Mouse (Mus musculus): ENCODE results near the gene Cacna1i. TPM values are rescaled to one million over a fixed set of nuclear protein-coding genes. Genes with fewer than 3 reads are reported as not detected.

The Cacna1i gene
- polyA plus RNA-seq, 1 experiment, result not detected

- H3K4me1 ChIP-seq (ENCODE audit: control insufficient read depth, insufficient read depth, insufficient read length, low read length), result no peaks in the 10 kb centered on the region
- no peak overlapping the region for H3K27ac ChIP-seq (replicated peaks; ENCODE audit: low read depth, low read length)
- H3K4me3 ChIP-seq (ENCODE audit: insufficient read depth, low read depth, low read length), result no peak overlapping the region
Observed at GRCm38 (mm10) chr15:80395035-80395434, 108.0 kb downstream of the Cacna1i start.

GRCm38 (mm10) chr15:80399451-80399850, 112.4 kb downstream of the Cacna1i start:
- H3K27ac ChIP-seq (replicated peaks; ENCODE audit: low read depth, low read length), result no peak overlapping the region
- no peaks in the 10 kb centered on the region for H3K4me1 ChIP-seq (ENCODE audit: control insufficient read depth, insufficient read depth, insufficient read length, low read length)
- H3K4me3 ChIP-seq (ENCODE audit: insufficient read depth, low read depth, low read length), result no peak overlapping the region

- H3K27ac ChIP-seq (replicated peaks; ENCODE audit: low read depth, low read length), result no peak overlapping the region
- no peak overlapping the region for H3K4me3 ChIP-seq (ENCODE audit: insufficient read depth, low read depth, low read length)
Observed at GRCm38 (mm10) chr15:80401387-80401898, 114.4 kb downstream of the Cacna1i start.

GRCm38 (mm10) chr15:80401980-80402379, 114.9 kb downstream of the Cacna1i start:
- Histone ChIP-seq H3K4me3 (ENCODE audit: insufficient read depth, low read depth, low read length) (no peak overlapping the region), H3K27ac (replicated peaks; ENCODE audit: low read depth, low read length) (no peak overlapping the region), H3K4me1 (ENCODE audit: control insufficient read depth, insufficient read depth, insufficient read length, low read length) (no peaks in the 10 kb centered on the region)

More at GRCm38 (mm10) chr15:80401387-80401898, 114.4 kb downstream of the Cacna1i start:
- no peaks in the 10 kb centered on the region for H3K4me1 ChIP-seq (ENCODE audit: control insufficient read depth, insufficient read depth, insufficient read length, low read length)

GRCm38 (mm10) chr15:80407873-80408272, 120.8 kb downstream of the Cacna1i start:
- Histone ChIP-seq H3K27ac (replicated peaks; ENCODE audit: low read depth, low read length) (0 out of 2 replicates have a peak overlapping the region, but pooled peaks have one; percentile 10), H3K4me1 (ENCODE audit: control insufficient read depth, insufficient read depth, insufficient read length, low read length) (peaks cover 11% of the 10 kb centered on the region; the same call in 1 of the 2 replicates), H3K4me3 (ENCODE audit: insufficient read depth, low read depth, low read length) (no peak overlapping the region)

DNA sequence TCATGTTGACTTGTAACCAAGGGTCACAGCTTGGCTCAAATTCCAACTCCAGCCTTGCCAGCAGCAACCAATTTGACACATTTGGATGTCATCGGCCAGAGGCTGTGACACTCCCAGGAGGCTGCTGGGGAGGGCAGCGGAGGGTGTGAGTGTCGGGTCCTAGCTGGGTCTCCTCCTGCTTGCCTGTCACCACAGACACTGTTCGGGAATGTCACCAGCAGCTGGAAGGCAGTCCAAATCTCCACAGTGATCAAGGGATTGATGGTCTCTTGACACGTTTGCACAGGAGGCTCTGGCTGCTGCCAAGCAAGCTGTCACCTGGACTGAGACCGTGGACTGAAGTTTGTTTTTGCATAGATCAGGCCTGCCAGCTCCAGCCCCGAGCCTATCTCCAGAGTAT, 123.6 kb downstream of the Cacna1i start:
- Histone ChIP-seq H3K4me1 (ENCODE audit: control insufficient read depth, insufficient read depth, insufficient read length, low read length) (peaks cover 25% of the 10 kb centered on the region), H3K4me3 (ENCODE audit: insufficient read depth, low read depth, low read length) (no peak overlapping the region), H3K27ac (replicated peaks; ENCODE audit: low read depth, low read length) (no peak overlapping the region)

DNA sequence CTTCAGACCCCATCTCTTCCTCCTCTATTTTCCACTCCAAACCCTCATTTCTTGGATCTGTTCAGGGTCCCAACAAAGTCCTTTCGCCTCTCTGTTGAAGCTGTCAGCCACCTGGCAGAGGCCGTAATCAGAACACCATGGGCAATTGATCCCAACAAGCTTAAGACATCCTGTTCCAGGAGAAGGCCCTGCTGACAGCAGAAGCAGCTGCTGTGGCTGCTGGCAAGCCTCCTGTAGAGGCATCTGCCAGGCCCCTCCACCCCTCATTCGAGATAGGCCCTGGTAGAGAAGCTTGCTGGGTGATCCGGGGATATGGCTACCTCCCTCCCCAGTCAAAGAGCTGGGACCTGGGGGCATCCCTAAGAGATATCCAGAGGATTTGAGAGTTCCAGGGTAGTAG, 126.0 kb downstream of the Cacna1i start:
- H3K4me1 ChIP-seq (ENCODE audit: control insufficient read depth, insufficient read depth, insufficient read length, low read length), result peaks cover 19% of the 10 kb centered on the region; the same call in 1 of the 2 replicates
- H3K27ac ChIP-seq (replicated peaks; ENCODE audit: low read depth, low read length), result no peak overlapping the region
- no peak overlapping the region for H3K4me3 ChIP-seq (ENCODE audit: insufficient read depth, low read depth, low read length)

DNA sequence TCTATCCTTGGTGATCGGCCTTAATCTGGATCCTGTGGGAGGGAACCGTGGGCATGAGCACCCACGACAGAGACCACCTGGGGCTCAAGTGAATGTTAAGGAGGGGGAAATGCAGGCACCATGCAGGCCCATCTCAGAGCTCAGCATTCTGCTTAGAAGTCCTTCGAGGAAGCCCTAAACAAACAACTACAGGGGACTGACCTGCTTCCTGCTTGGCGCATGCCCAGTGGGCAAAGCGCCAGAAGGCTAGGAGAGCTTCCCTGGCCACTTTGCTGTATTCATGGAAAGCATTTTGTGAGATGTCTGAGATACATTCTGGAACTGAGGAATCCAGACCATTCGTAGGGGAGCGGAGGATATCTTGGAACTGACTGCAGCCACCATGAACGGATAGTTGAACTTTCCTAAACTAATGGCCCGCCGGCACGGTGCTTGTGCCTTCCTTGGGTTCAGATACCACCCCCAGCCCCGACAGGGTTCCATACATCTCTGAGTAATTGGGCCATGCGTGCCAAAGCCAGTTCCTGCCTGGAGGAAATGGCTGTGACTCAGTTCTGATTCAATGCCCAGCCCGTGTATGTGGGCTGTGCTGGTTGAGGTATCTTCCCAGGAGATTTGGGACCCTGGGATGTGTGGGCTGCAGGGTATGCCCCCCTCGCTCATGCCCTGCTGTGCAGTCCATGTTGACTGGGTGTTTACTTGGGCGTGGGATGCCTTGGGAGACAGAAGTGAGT, 127.1 kb downstream of the Cacna1i start:
- Histone ChIP-seq H3K27ac (replicated peaks; ENCODE audit: low read depth, low read length) (no peak overlapping the region), H3K4me1 (ENCODE audit: control insufficient read depth, insufficient read depth, insufficient read length, low read length) (peaks cover 14% of the 10 kb centered on the region; the same call in 1 of the 2 replicates), H3K4me3 (ENCODE audit: insufficient read depth, low read depth, low read length) (no peak overlapping the region)

DNA sequence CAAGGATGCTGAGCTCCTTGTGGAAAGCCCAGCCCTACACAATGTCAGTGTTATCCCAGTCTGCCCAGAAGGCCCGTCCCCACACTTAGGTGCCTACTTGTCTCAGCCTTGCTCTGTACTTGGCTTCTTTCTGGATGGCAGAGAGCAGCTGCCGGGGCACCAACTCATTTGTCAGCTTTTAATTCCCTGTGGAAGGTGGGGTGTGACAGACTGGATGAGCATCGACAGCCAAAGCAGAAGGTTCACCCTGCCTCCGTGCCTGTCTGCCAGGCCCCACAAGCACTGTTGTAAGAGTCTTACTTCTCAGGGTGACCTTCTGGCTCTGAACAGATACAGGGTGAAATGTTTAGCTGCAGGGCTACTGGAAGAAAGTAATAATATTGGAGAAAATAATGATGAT, 128.1 kb downstream of the Cacna1i start:
- H3K4me3 ChIP-seq (ENCODE audit: insufficient read depth, low read depth, low read length), result no peak overlapping the region
- no peak overlapping the region for H3K27ac ChIP-seq (replicated peaks; ENCODE audit: low read depth, low read length)
- H3K4me1 ChIP-seq (ENCODE audit: control insufficient read depth, insufficient read depth, insufficient read length, low read length), result peaks cover 14% of the 10 kb centered on the region; the same call in 1 of the 2 replicates

DNA sequence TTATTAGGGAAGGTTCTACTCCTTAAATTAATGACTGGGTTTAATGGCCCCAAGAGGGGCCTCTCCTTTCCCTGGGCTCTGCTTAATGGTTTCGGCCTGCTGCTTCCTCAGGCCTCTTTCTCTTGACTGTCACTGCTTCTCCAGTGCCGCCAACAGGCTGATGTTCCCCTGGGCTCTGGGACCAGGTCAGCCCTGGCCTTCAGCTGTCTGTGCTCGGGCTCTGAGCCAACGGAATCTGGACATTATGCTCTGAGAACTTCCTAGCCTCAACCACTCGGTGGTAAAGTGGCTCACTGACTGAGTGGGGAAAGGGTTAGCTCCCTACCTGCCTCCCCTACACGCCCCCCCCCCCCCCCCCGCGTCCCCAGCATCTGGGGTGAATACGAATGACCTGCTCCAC, 130.0 kb downstream of the Cacna1i start:
- Histone ChIP-seq H3K4me3 (ENCODE audit: insufficient read depth, low read depth, low read length) (no peak overlapping the region), H3K27ac (replicated peaks; ENCODE audit: low read depth, low read length) (no peak overlapping the region), H3K4me1 (ENCODE audit: control insufficient read depth, insufficient read depth, insufficient read length, low read length) (peaks cover 14% of the 10 kb centered on the region; the same call in 1 of the 2 replicates)

DNA sequence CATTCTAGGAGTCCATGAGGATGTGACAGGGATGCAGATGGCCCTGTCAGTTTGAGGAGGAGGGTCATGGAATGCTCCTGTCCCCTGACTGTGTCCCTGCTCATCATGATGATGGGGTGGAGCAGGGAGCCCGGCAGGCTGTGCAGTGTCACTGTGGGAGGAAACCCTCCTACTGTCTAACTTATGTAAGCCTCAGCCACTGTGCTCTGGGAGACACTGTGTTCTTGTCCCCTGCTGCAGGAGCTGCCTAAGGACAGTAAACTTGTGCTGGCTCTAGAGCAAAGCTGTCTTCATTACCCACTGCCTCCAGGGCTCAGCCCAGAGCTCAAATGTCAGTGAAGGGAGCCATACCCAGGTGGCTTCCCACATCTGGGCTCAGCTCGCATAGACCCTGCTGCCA, 131.1 kb downstream of the Cacna1i start:
- H3K27ac ChIP-seq (replicated peaks; ENCODE audit: low read depth, low read length), result no peak overlapping the region
- H3K4me1 ChIP-seq (ENCODE audit: control insufficient read depth, insufficient read depth, insufficient read length, low read length), result peaks cover 14% of the 10 kb centered on the region; the same call in 1 of the 2 replicates
- H3K4me3 ChIP-seq (ENCODE audit: insufficient read depth, low read depth, low read length), result no peak overlapping the region

DNA sequence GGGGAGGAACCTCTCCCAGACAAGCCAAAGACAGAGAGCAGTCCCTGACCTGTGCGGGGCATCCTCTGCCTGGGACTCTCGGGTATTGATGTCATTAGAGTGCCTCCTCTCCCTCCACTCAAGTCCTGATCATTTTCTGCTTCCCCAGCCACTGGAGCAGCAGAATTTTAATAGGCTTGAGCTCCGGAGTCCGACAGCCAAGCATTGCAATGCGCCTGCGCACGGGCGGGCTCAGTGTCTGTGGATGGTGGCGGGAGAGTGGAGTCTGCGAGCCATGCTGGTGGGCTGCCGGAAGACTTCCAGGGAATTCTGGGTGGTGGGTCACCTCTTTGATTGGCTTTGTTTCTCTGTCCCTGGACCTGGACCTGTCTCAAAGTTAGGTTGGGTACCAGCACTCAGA, 143.3 kb downstream of the Cacna1i start:
- no peak overlapping the region for H3K27ac ChIP-seq (replicated peaks; ENCODE audit: low read depth, low read length)
- no peaks in the 10 kb centered on the region for H3K4me1 ChIP-seq (ENCODE audit: control insufficient read depth, insufficient read depth, insufficient read length, low read length)
- no peak overlapping the region for H3K4me3 ChIP-seq (ENCODE audit: insufficient read depth, low read depth, low read length)

DNA sequence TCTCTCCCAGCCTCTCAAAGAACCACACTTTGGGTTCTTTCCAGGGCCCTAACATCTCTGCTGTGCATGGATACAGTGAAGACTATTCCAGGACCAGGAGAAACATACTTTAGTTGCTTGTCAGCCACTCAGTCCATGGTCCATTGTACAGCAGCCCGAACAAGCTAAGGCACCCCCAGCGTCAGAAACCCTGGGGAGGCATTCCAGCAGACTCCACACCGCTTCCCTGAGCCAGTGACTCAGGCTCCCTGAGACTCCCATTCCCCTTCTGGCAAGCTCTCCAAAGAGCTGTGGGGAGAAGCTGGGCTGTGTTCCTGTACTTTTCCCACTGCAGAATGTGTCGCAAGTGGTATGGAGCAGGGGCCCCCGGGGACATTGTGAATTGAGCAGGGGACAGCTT, 149.9 kb downstream of the Cacna1i start:
- Histone ChIP-seq H3K4me1 (ENCODE audit: control insufficient read depth, insufficient read depth, insufficient read length, low read length) (no peaks in the 10 kb centered on the region), H3K27ac (replicated peaks; ENCODE audit: low read depth, low read length) (no peak overlapping the region), H3K4me3 (ENCODE audit: insufficient read depth, low read depth, low read length) (no peak overlapping the region)

DNA sequence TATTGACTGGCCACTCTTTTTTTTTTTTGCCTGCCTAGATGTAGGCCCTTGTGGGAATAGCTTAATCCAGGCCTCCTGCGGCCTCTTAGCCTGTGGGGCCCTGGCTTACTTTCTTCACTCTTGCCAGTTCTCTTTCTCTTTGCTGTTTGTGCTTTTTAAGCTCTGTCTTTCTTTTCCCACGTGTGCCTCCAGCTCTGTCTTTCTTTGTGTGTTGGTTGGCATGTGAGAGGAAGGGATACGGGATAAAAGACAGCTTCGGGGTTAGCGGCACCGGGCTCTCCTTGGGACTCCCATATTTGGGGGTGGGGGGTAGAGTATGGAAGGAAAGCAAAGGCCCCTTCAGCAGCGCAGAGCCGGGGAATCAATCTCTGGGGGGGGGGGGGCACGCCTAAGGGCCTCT, 151.0 kb downstream of the Cacna1i start:
- Histone ChIP-seq H3K4me1 (ENCODE audit: control insufficient read depth, insufficient read depth, insufficient read length, low read length) (no peaks in the 10 kb centered on the region), H3K27ac (replicated peaks; ENCODE audit: low read depth, low read length) (no peak overlapping the region), H3K4me3 (ENCODE audit: insufficient read depth, low read depth, low read length) (no peak overlapping the region)

DNA sequence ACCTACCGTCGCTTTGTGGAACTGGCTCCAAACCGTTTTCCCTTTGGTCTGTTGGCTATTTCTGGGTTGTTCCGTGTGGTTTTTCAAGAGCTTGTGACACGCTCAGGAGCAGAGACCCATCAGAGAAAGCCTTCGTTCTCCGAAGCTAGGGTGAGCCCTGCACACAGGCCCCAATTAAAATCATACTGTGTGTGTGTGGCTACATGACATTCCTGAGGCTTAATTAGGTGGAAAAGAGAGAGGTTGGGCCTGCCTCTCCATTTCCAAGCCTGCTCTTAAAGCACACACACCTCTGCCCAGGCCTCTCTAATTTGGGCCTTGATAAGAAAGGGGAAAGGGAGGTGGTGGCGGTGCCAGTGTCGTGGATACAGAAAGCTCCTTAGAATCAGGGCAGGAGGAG, 151.4 kb downstream of the Cacna1i start:
- no peak overlapping the region for H3K27ac ChIP-seq (replicated peaks; ENCODE audit: low read depth, low read length)
- no peaks in the 10 kb centered on the region for H3K4me1 ChIP-seq (ENCODE audit: control insufficient read depth, insufficient read depth, insufficient read length, low read length)
- H3K4me3 ChIP-seq (ENCODE audit: insufficient read depth, low read depth, low read length), result no peak overlapping the region

DNA sequence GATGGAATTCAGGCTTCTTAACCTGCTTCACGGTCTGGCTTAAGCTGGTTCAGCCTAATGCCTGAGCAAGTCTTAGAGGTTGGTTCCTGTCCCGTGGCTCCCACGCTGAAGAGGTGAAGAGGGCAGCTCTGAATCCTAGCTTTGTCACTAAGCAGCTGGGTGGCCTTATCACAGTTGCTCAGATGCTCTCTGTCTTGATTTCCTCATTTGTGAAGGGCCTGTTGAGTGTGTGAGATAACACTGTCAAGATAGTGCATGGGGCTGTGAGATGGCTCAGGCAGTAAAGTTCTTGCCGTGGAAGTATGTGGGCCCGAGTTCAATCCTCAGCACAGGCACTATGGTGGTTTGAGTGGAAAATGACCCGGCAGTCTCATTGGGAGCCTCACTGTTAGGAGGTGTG, 153.2 kb downstream of the Cacna1i start:
- no peak overlapping the region for H3K27ac ChIP-seq (replicated peaks; ENCODE audit: low read depth, low read length)
- no peaks in the 10 kb centered on the region for H3K4me1 ChIP-seq (ENCODE audit: control insufficient read depth, insufficient read depth, insufficient read length, low read length)
- H3K4me3 ChIP-seq (ENCODE audit: insufficient read depth, low read depth, low read length), result no peak overlapping the region

All from brown adipose tissue, adult 24 weeks (tissue).